Mouse (Mus musculus) E14TG2a.4 (cell line): ENCODE measurements around the gene Kat6b.

Source experiments
- CTCF ChIP-seq: conservative IDR thresholded peaks from 2 replicates; pipeline ENCODE4 v1.5.1; 2014; ENCODE audit warnings: low read length
- NANOG ChIP-seq: IDR thresholded peaks from 2 replicates; pipeline ENCODE4 v1.6.1; 2014; ENCODE audit warnings: borderline replicate concordance, low read length, mixed read lengths

GRCm38 (mm10) chr14:21706759-21707571 is 225.7 kb downstream of the Kat6b start:
- no peak for TF ChIP-seq CTCF
- no peak for TF ChIP-seq NANOG
